Mouse (Mus musculus): ENCODE results near the gene Ube2cbp.

Ube2cbp gene

GRCm38 (mm10) chr9:86464151-86465105 is at the start of gene Ube2cbp:
TSS of gene Ube2cbp (minus strand) at chr9:86464950.
- peak; percentile 94 for DNase-seq

- DNase-seq, result no peak
Observed at GRCm38 (mm10) chr9:86514390-86514789, 49.6 kb upstream of the Ube2cbp start.

DNA sequence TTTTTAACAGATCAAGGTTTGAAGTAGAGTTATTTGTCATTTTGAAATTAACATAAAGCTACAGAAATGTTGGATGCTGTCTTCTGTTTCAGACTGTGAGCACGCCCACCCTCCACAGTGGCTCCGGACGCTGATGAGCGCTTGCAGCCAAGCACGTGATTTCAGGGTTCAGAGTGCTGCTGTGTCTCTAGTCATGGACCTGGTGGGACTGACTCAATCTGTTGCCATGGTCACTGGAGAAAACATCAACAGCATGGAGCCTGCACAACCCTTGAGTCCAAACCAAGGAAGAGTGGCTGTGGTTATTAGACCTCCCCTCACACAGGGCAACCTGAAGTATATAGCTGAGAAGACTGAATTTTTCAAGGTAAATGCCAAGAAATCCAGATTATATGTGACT is 49.0 kb upstream of the Ube2cbp start:
- no peak for DNase-seq

DNA sequence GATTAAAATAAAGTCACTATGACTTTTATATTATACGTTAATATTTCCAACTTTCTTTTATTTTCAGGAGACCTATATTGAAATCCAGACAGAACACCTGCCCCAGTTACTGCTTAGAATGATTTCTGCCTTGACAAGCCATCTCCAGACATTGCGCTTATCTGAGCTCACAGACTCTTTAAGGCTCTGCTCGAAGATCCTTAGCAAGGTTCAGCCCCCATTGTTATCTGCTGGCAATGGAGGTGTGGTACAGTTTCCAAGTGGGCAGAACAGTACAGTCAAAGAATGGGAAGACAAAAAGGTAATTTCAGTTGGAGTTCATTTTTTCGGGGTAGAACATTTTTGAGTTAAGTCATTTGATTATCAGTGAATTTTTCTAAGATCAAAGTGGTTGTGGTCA is 42.7 kb upstream of the Ube2cbp start:
- no peak for DNase-seq

DNA sequence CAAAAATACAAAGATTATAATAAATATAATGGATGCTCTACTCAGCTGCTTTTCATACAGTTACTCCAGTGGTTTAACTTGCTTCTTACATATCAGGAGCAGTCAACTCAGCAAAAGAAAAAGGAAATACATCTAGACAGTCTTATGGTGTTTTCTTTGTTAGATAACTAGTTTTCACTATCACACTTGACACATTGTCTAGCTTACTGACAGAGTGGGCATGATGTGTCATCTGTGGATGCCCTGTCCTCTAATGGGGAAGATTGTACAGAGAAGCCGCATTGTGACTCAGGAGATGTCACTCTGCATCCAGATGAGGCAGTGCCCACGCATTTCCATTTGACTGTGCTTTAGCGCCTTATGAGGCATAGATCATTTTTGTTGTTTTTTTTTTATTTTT is 34.3 kb upstream of the Ube2cbp start:
- no peak for DNase-seq

DNA sequence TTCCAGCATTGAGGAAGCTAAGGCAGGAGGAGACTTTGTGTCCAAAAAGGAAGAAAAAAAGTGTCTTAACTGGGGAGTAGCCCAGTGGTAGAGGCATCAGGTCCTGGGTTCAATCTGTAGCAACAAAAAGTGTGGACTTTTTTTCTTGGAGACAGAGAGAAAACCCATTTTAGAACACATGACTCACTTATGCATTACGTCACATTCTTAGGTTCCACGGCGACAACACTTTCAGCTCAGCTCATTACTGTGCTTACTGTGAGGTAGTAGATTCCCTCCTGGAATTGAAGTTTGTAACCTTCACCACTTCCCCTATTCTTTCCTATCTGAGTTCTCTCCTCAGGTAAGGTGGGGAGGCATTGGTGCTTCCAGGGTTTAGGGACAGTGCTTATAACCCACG is 31.5 kb upstream of the Ube2cbp start:
- DNase-seq, result no peak

DNA sequence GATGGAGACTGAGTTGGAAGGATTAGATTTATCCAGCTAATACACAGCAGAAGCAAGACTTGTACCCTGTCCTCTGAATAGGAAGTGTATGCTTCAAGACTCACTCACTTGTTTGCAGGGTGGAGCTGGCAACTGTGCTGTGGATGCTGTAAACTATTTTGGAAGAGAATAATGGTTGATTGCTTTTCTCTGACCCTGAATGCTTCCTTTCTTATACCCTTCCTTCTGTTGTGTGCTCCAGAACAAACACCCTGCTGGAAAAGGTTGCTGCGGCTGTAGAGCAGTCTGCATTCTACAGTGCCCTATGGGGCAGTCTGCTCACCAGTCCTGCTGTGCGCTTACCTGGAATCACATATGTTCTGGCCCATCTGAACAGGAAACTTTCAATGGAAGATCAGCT is 27.0 kb upstream of the Ube2cbp start:
- no peak for DNase-seq

DNA sequence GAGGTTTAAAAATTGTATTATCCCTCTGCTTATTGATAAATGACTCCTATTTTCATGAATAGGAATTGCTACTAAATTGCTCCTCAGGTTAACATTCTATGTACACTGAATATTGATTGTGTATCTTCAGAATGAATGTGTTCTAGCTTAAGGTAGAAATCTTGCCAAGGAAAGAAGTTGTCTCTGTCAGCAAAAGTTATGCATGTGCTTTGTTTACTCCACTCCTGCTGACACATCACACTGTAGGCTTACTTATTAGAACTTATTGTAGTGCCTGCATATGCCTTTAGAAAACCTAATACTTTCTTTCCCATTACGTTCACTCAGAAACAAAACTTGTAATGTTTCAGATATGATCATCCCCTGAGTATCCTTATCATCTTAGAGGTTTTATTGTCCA is 17.5 kb upstream of the Ube2cbp start:
- DNase-seq, result no peak

DNA sequence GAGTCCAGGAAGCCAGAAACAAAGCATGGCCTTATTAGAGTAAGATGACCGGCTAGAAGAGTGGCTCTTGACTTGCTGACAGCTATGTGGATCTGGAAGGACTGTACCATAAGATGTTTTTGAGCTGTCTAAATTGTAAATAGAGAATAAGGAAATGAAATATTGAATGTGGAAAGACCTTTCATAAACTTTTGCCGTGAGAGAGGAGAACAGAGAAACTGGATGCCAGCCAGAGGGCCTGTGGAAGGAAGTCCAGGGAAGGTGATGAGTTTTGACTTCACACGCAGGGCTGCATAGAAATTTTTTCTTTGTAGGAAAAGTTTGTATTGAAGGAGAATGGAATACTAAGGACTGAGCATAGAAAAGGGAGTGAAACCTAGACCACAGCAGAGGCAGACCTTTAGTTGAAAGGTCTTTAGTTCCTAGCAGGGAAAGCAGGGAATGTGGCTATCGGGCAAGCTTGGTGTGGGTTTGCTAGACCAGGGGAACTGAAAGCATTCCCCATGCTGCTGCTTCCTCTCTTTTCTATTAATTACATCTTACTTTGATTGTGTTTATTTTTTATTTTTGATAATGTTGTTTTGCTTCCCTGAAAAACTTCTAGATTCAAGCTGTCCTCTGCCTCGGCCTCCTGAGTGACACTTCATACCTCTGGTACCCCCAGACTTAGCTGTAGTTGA is 13.8 kb upstream of the Ube2cbp start:
- no peak for DNase-seq

- DNase-seq, result no peak
Observed at GRCm38 (mm10) chr9:86476763-86477162, 12.0 kb upstream of the Ube2cbp start.

DNA sequence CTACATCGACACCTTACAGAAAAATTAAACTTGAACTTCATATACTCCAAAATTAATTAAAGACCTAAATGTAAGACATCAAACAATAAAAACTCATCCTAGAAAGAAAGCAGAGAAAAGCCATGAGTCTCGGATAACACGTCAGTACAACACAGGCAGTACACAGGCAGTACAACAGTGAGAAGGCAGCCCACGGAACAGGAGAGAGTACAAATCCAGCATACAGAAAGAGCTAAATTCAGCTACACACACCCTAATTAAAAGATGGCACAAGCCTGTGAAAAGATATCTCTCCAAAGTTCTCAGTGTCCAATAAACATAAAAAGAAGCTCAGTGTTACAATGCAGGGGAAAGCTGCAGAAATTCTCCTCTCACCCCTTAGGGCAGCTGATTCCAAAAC is 11.2 kb upstream of the Ube2cbp start:
- DNase-seq, result no peak

GRCm38 (mm10) chr9:86466990-86467870 is 2.5 kb upstream of the Ube2cbp start, which contains the start of gene Dop1a:
TSS of gene Dop1a (plus strand) at chr9:86467154.
- DNase-seq, result peak; percentile 89

GRCm38 (mm10) chr9:86453626-86454025 is 11.1 kb downstream of the Ube2cbp start:
- no peak for DNase-seq

- DNase-seq, result peak; percentile 65
Observed at GRCm38 (mm10) chr9:86451617-86452016, 13.1 kb downstream of the Ube2cbp start.

DNA sequence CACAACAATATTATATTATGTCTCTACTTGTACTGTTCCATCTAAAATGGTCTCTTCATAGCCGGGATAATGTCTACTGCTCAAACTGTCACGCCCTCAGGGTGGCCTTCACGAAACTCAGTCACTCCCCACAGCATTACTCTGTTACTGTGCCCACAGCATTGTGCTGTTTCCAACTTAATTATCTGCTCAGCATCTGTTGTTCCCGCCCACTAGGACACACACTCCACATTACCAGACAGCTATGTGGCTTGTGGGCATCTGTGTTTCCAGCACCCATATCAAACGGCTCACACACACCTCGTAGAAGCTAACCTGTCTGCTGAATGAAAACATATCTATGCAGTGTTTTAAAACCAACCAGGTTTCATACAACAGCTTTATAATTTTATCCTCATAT is 13.7 kb downstream of the Ube2cbp start:
- DNase-seq, result no peak

DNA sequence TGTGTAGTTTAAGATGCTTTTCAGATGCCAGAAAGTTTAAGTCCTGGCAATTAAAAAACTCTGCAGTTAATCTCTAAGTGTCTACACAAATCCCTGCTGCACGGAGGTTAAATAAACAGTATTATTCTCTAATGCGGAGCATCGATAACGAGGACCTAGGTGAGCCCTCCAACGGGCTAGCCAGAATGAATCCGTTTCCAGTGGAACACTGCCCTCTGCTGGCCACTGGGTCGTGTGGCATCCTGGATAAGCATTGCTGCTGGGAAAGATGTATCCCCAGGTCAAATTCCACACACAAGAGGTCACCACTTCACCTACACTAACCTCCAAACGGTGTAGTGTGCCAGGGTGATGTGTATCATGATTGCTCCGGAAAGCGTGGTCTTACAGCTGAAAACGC is 15.2 kb downstream of the Ube2cbp start:
- peak; percentile 86 for DNase-seq

DNA sequence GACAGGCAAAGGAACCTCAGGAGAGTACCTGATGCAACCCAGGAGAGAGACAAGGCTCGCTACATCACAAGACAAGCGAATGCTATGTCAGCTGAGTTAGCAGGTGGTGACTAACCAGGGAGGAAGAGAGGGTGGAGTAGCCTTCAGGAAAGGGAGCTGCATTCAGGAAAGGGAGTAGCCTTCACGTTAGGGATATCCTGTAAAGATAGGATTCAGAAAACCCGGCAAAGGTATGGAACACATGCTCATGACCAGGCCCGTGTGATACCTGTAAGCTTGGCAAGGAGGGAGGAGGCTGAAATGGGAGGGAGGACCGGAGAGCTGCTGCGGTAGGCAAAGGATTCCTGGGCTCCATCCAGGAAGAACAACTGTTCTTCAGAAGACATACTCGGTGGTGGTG is 17.3 kb downstream of the Ube2cbp start:
- no peak for DNase-seq

GRCm38 (mm10) chr9:86446847-86447246 is 17.9 kb downstream of the Ube2cbp start:
- DNase-seq, result no peak

DNA sequence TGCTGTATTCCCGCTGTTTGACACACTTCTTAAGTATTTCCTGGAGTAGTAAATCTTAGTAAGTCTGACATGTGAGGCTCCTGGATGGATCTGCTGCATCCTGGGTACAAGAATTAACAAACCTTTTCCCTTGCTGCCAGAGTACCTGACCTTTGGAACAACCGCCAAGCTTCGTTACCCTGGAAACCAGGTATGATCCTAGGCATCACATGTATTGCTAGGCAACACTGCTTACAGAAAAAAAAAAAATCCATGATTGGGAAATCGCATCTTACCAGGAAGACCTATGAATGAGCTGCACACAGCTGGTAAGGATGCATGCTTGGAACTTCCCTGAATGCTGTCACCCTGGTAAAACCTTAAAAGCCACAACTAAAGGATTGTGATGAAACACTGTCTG is 22.5 kb downstream of the Ube2cbp start:
- no peak for DNase-seq

DNA sequence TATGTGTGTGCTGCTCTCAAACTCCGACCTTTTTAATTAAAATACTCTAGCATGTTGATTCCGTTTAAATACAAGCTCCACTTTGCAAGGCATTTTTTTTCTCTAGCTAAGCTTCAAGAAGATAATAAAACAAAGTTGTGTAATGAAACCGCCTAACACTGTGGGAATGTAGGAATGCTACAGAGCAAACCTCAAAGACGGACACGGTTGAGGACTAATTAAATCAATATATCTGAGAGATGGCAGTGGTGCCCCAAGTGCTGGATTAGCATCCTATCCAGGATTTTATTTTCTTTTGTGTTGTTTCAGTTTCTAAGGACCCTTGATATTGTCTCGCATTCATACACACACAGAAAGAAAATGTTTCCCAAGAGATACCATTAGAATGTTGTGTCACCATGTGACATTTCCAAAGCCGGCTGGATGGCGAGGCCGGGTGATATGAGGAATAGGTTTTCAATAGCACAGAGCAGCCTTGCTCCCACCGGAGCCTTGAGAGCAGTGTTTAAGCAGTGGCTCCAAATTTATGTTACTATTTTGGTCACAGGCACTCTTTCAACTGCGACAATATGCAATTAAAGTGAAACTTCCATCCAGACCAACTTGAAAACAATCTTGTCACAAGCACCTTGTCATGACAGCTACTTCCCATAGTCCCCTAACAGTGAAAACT is 26.3 kb downstream of the Ube2cbp start:
- DNase-seq, result no peak

DNA sequence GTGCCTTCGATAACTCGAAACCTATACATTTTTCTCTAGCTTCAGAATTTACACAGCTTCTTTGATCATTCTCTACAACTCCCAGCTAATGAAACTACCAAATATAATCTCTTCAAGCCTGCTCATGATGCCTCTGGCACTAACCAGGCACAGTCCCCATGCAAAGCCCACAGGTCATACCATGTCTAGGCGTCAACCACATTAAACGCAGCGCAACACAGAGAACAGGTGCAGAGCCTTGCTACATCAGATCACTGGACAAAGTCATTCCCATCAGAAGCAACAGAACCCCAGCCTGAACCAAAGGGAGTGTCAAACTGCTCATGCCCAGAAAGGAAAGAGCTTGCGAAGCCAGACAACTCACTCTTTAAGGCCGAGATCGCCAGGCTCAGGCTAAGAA is 28.1 kb downstream of the Ube2cbp start:
- DNase-seq, result no peak

DNA sequence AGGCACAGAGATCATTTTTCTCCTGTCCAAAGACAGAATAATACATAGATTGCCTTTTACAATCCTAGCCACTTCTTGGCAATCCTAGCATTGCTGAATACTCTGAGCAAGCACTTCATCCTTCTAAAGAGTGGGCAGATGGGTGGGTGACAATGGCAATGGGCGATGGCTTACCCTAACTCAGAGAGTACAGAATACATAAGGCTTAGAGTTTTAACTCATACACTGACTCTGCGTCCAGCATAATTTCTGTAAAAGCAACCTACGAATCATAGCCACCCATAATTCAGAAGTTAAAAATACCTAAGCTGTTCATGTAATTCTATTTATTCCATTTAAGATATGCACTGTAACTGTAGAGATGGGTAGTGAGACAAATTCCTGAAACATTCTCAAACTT is 29.2 kb downstream of the Ube2cbp start:
- no peak for DNase-seq

DNA sequence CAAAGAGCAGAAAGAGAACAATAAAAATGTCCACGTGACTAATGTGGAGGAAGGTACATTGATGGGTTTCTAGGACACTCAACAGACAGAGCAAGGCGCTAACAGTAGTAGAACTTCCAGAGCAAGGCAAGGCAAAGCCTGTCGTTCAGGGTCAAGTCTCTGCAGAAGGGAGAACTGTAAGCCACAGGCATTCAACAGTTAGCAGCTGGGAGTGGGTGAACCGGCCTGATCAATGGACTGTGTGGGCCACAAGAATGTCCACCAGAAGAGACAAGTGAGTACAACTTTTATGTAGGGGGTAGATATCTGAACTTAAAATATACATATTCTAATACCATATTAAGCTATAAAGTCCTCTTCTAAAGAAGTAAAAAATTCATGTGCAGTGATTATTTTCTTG is 41.4 kb downstream of the Ube2cbp start:
- no peak for DNase-seq
